Mouse (Mus musculus): ENCODE measurements around the gene Fermt3. TPM values are rescaled to one million over a fixed set of nuclear protein-coding genes. Genes with fewer than 3 reads are reported as not detected.
"Not testable (repeated sequence)": the region's sequence is repeated elsewhere in the genome, so short reads cannot be mapped to it uniquely, and the experiment has no call there.

Fermt3 gene
- polyA plus RNA-seq, 1 experiment from 2014 or later = 18.4 TPM

GRCm38 (mm10) chr19:6995255-6995991 lies 23.8 kb downstream of the Fermt3 start:
- no peaks in the 10 kb centered on the region for H3K27me3 ChIP-seq (ENCODE audit: control insufficient read depth, insufficient read depth, low read length)
- WGBS = 41% methylated on average over 21 of the region's 21 CpGs
- peaks cover 30% of the 10 kb centered on the region for H3K4me1 ChIP-seq (ENCODE audit: control insufficient read depth, insufficient read depth, low read length)
- H3K27ac ChIP-seq (ENCODE audit: low read length) = 0 out of 2 replicates have a peak overlapping the region, but pooled peaks have one; percentile 18
- peaks cover 16% of the 10 kb centered on the region; the same call in 1 of the 2 replicates for H3K36me3 ChIP-seq (ENCODE audit: control insufficient read depth, insufficient read depth, low read length)
- peak overlapping the region; percentile 70 for H3K4me3 ChIP-seq (replicated peaks; ENCODE audit: low read length)
- H3K9me3 ChIP-seq (replicated peaks; ENCODE audit: control insufficient read depth, low read length) = no peaks in the 10 kb centered on the region
- H3K9ac ChIP-seq (ENCODE audit: low read length) = peak overlapping the region; percentile 89
- H3K4me2 ChIP-seq (ENCODE audit: low read depth, low read length) = peak overlapping the region; percentile 90
- no peak for ATAC-seq (ENCODE audit: insufficient read depth, low FRiP score)

DNA sequence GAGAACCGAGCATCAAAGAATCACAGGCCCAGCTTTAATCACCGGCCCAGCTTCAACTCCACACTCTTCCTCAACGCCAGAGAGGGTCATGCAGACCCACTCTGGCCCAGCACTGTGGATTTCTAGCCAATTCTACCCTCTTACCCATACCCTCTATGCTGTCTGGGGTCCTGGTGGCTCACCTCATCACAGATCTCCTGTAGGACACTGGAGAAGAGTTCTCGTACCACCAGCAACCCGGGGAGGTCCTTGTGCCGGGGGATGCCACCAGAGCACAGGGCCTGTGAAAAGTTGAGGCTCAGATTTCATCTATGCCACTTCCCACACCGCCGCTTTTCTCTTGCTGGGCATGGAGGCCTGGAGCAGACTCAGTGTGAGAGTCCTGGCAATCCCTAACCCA lies 24.8 kb downstream of the Fermt3 start:
- H3K4me2 ChIP-seq (ENCODE audit: low read depth, low read length) = 0 out of 2 replicates have a peak overlapping the region, but pooled peaks have one; percentile 90
- H3K4me3 ChIP-seq (replicated peaks; ENCODE audit: low read length) = peak overlapping the region; percentile 70; the same call in 1 of the 2 replicates
- no peaks in the 10 kb centered on the region for H3K9me3 ChIP-seq (replicated peaks; ENCODE audit: control insufficient read depth, low read length)

DNA sequence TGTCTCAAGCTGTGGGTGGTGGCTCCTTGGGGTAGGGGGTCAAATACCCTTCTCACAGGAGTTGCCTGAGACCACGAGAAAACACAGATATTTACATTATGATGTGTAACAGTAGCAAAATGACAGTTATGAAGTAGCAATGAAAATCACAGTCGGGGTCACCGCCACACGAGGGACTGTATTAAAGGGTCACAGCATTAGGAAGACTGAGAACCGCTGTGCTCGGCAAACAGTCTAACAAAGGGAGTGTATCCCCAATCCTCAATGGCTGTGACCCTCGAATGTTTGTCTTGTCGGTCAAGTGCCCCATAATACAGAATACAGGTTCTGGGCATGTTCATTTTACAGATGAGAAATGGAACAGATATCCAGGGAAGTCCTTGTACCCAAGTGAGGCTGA lies 25.3 kb downstream of the Fermt3 start:
- Histone ChIP-seq H3K36me3 (ENCODE audit: control insufficient read depth, insufficient read depth, low read length) (peaks cover 2% of the 10 kb centered on the region; the same call in 1 of the 2 replicates), H3K4me2 (ENCODE audit: low read depth, low read length) (no peak overlapping the region), H3K9ac (ENCODE audit: low read length) (no peak overlapping the region), H3K4me1 (ENCODE audit: control insufficient read depth, insufficient read depth, low read length) (peaks cover 30% of the 10 kb centered on the region), H3K4me3 (replicated peaks; ENCODE audit: low read length) (no peak overlapping the region), H3K27me3 (ENCODE audit: control insufficient read depth, insufficient read depth, low read length) (no peaks in the 10 kb centered on the region), H3K9me3 (replicated peaks; ENCODE audit: control insufficient read depth, low read length) (no peaks in the 10 kb centered on the region), H3K27ac (ENCODE audit: low read length) (no peak overlapping the region)
- 74% methylated on average over 8 of the region's 8 CpGs for WGBS
- no peak for ATAC-seq (ENCODE audit: insufficient read depth, low FRiP score)

More for the DNA sequence above, 24.8 kb downstream of the Fermt3 start:
- H3K9ac ChIP-seq (ENCODE audit: low read length) = peak overlapping the region; percentile 89
- WGBS = 87% methylated on average over 8 of the region's 8 CpGs
- no peak overlapping the region for H3K27ac ChIP-seq (ENCODE audit: low read length)
- ATAC-seq (ENCODE audit: insufficient read depth, low FRiP score) = no peak
- peaks cover 30% of the 10 kb centered on the region for H3K4me1 ChIP-seq (ENCODE audit: control insufficient read depth, insufficient read depth, low read length)
- no peaks in the 10 kb centered on the region for H3K27me3 ChIP-seq (ENCODE audit: control insufficient read depth, insufficient read depth, low read length)
- peaks cover 7% of the 10 kb centered on the region; the same call in 1 of the 2 replicates for H3K36me3 ChIP-seq (ENCODE audit: control insufficient read depth, insufficient read depth, low read length)

DNA sequence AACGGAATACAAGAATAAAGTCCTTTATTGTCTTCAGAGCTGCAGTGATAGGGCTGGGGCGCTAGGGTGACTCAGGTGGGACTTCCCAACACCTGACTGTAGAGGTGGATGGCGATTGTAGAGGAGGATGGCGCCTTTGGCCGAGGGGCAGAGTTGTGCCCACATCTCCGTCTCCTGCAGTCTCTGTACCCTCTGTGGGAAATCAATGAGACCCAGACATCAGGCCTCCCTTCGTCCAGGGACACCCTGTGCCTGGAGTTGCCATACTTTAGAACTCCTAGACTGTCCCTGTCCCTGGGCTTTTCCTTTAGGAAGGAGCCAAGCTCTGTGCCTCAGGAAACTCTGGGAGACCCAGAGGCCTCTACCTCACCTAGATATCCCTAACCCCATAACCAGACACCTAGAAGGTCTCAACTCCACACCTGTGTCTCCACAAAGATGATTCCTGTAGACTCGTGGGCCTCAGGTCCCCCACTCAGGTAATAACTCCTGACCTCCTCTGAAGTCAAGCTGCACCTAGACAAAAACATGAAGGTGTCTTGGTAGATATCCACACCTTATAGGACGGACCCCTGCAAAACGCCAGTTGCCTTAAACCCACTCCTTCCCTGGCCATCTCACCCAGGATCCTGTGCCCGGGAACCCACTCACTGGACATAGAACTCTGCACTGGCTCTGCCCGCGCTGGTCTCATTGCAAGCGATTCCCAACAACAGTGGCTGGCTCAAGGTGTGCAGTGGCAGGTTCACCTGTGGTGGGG lies 26.1 kb downstream of the Fermt3 start:
- Histone ChIP-seq H3K27me3 (ENCODE audit: control insufficient read depth, insufficient read depth, low read length) (no peaks in the 10 kb centered on the region), H3K27ac (ENCODE audit: low read length) (peak overlapping the region; percentile 53; the same call in 1 of the 2 replicates), H3K36me3 (ENCODE audit: control insufficient read depth, insufficient read depth, low read length) (no peaks in the 10 kb centered on the region), H3K9me3 (replicated peaks; ENCODE audit: control insufficient read depth, low read length) (no peaks in the 10 kb centered on the region), H3K4me2 (ENCODE audit: low read depth, low read length) (peak overlapping the region; percentile 79), H3K4me1 (ENCODE audit: control insufficient read depth, insufficient read depth, low read length) (peaks cover 33% of the 10 kb centered on the region), H3K9ac (ENCODE audit: low read length) (peak overlapping the region; percentile 79), H3K4me3 (replicated peaks; ENCODE audit: low read length) (peak overlapping the region; percentile 69)
- no peak for ATAC-seq (ENCODE audit: insufficient read depth, low FRiP score)
- WGBS = 60% methylated on average over 14 of the region's 14 CpGs

DNA sequence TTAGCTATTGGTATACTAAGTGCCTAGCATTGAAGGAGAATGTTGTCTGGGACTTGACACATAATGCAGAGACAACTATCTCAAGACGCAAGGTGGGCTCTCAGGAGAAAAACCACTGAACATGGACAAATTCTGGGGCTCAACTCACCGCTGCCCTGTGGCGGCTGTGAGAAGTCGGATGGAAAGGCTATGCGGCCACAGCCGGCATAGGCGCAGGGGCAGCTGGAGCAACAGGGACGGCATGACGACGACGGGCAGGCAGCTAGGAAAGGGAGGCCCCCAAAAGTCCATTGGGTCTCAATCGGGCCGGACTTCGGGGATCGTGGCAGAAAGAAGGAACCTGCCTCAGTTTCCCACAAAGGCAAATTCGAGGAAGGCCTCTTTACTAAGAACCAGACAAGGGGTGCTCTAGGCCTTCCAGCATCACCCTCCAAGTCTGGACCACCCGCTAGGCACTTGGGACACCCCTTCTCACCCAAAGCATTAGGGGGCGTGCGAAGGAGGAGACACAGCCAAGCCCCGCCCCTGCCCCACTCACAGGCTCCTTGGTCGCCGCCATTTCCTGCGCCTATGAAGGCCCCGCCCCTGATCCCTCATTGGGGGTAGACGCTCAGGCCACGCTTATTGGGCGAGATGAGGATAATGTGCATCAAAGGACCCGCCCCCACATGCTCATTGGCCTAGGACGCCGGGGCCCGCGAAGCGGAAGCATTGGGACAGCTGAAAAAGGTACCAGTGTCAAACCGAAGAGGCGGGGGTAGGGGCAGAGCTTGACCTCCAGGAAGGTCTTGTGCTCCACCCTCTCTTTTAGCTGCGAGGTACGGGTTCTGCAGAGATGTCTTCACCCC lies 27.0 kb downstream of the Fermt3 start, which contains the start of gene Dnajc4:
Gene Dnajc4 (minus strand): TSS at position 562 of the 848 bp plus-strand sequence.
- Histone ChIP-seq H3K9ac (ENCODE audit: low read length) (peak within 1 kb of the TSS; percentile 79), H3K27ac (ENCODE audit: low read length) (peak within 1 kb of the TSS; percentile 56), H3K27me3 (ENCODE audit: control insufficient read depth, insufficient read depth, low read length) (no peaks in the 10 kb centered on the region), H3K4me1 (ENCODE audit: control insufficient read depth, insufficient read depth, low read length) (peaks cover 37% of the 10 kb centered on the region), H3K36me3 (ENCODE audit: control insufficient read depth, insufficient read depth, low read length) (no peaks in the 10 kb centered on the region), H3K4me3 (replicated peaks; ENCODE audit: low read length) (peak within 1 kb of the TSS; percentile 69), H3K4me2 (ENCODE audit: low read depth, low read length) (peak within 1 kb of the TSS; percentile 79), H3K9me3 (replicated peaks; ENCODE audit: control insufficient read depth, low read length) (no peaks in the 10 kb centered on the region)
- WGBS = under 1% methylated on average over 37 of the region's 37 CpGs
- ATAC-seq (ENCODE audit: insufficient read depth, low FRiP score) = peak; percentile 94

- not testable (repeated sequence) for H3K9me3 ChIP-seq (replicated peaks; ENCODE audit: control insufficient read depth, low read length); H3K36me3 ChIP-seq (ENCODE audit: control insufficient read depth, insufficient read depth, low read length); H3K4me2 ChIP-seq (ENCODE audit: low read depth, low read length); H3K27me3 ChIP-seq (ENCODE audit: control insufficient read depth, insufficient read depth, low read length); H3K27ac ChIP-seq (ENCODE audit: low read length); H3K9ac ChIP-seq (ENCODE audit: low read length); ATAC-seq (ENCODE audit: insufficient read depth, low FRiP score); H3K4me3 ChIP-seq (replicated peaks; ENCODE audit: low read length)
- H3K4me1 ChIP-seq (ENCODE audit: control insufficient read depth, insufficient read depth, low read length) = peaks cover 37% of the 10 kb centered on the region
- 88% methylated on average over 6 of the region's 6 CpGs for WGBS
These were observed 28.1 kb downstream of the Fermt3 start for GRCm38 (mm10) chr19:6991166-6991565.

DNA sequence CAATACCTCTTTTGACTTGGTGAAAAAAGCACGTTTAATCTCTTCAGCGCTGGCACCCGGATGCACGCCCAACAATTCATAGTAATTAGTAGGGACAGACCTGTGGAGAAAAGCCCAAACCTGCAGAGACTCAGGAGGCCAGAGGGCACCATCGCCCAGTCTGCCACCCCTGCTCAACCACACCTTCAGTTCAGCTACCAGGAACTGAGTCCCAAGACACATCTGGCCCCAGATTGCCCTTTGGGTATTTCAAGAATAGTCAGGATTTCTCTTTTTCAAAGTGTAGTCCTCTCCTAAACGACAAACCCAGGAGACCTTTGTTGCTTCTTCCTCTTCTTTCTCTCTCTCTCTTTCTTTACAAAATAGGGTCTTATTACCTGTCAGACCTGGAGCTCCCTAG lies 28.6 kb downstream of the Fermt3 start:
- WGBS = 85% methylated on average over 6 of the region's 6 CpGs
- Histone ChIP-seq H3K4me2 (ENCODE audit: low read depth, low read length) (no peak overlapping the region), H3K9ac (ENCODE audit: low read length) (no peak overlapping the region), H3K36me3 (ENCODE audit: control insufficient read depth, insufficient read depth, low read length) (peaks cover under 1% of the 10 kb centered on the region; the same call in 1 of the 2 replicates), H3K27ac (ENCODE audit: low read length) (no peak overlapping the region), H3K27me3 (ENCODE audit: control insufficient read depth, insufficient read depth, low read length) (no peaks in the 10 kb centered on the region), H3K4me1 (ENCODE audit: control insufficient read depth, insufficient read depth, low read length) (peaks cover 41% of the 10 kb centered on the region), H3K9me3 (replicated peaks; ENCODE audit: control insufficient read depth, low read length) (no peaks in the 10 kb centered on the region), H3K4me3 (replicated peaks; ENCODE audit: low read length) (no peak overlapping the region)
- ATAC-seq (ENCODE audit: insufficient read depth, low FRiP score) = no peak

- no peak overlapping the region for H3K4me3 ChIP-seq (replicated peaks; ENCODE audit: low read length)
- H3K4me1 ChIP-seq (ENCODE audit: control insufficient read depth, insufficient read depth, low read length) = peaks cover 29% of the 10 kb centered on the region
- H3K36me3 ChIP-seq (ENCODE audit: control insufficient read depth, insufficient read depth, low read length) = peaks cover 11% of the 10 kb centered on the region
- peak overlapping the region; percentile 1; the same call in 1 of the 2 replicates for H3K9ac ChIP-seq (ENCODE audit: low read length)
- no peak for ATAC-seq (ENCODE audit: insufficient read depth, low FRiP score)
- no peaks in the 10 kb centered on the region for H3K27me3 ChIP-seq (ENCODE audit: control insufficient read depth, insufficient read depth, low read length)
- H3K4me2 ChIP-seq (ENCODE audit: low read depth, low read length) = no peak overlapping the region
- H3K27ac ChIP-seq (ENCODE audit: low read length) = no peak overlapping the region
- 83% methylated on average over 8 of the region's 8 CpGs for WGBS
- no peaks in the 10 kb centered on the region for H3K9me3 ChIP-seq (replicated peaks; ENCODE audit: control insufficient read depth, low read length)
These were observed 30.0 kb downstream of the Fermt3 start for GRCm38 (mm10) chr19:6989251-6989650.
